Mouse (Mus musculus) midbrain, embryonic 16.5 days (tissue): ENCODE data around the gene Fbxo27. TPM values are rescaled to one million over a fixed set of nuclear protein-coding genes. Genes with fewer than 3 reads are reported as not detected.

Experiments
- ATAC-seq: fragments of 200-750 bp; cut with Nextera tagmentation; 2 replicates; pipeline ENCODE4 v1.8.0; 2017; ENCODE audit warnings: moderate TSS enrichment
- H3K27ac ChIP-seq: fragments of 300-500 bp; sonication (generic); 2 replicates; pipeline ENCODE4 v1.5.1; 2014; ENCODE audit warnings: mild to moderate bottlenecking, low read length, mixed read lengths
- H3K27me3 ChIP-seq: fragments of 300-500 bp; sonication (generic); 2 replicates; pipeline ENCODE4 v1.6.1; 2014; ENCODE audit warnings: low read depth, low read length, mixed read lengths; ENCODE audit not compliant: control insufficient read depth, insufficient read depth
- H3K36me3 ChIP-seq: fragments of 300-500 bp; sonication (generic); 2 replicates; pipeline ENCODE4 v1.6.1; 2014; ENCODE audit warnings: mild to moderate bottlenecking, low read length, moderate library complexity, mixed read lengths; ENCODE audit not compliant: control insufficient read depth, insufficient read depth
- H3K4me1 ChIP-seq: fragments of 300-500 bp; sonication (generic); 2 replicates; pipeline ENCODE4 v1.6.1; 2014; ENCODE audit warnings: mild to moderate bottlenecking, low read length, mixed read lengths; ENCODE audit not compliant: control insufficient read depth, insufficient read depth
- H3K4me2 ChIP-seq: fragments of 300-500 bp; sonication (generic); 2 replicates; pipeline ENCODE4 v1.6.1; 2014; ENCODE audit warnings: mild to moderate bottlenecking, low read length, mixed read lengths
- H3K4me3 ChIP-seq: fragments of 300-500 bp; sonication (generic); 2 replicates; pipeline ENCODE4 v1.5.1; 2014; ENCODE audit warnings: low read depth, mild to moderate bottlenecking, low read length, moderate library complexity, mixed read lengths
- H3K9ac ChIP-seq: fragments of 300-500 bp; sonication (generic); 2 replicates; pipeline ENCODE4 v1.6.1; 2014; ENCODE audit warnings: low read depth, low read length, mixed read lengths
- H3K9me3 ChIP-seq: fragments of 300-500 bp; sonication (generic); replicated peaks from 2 replicates; pipeline ENCODE4 v1.6.1; 2014; ENCODE audit warnings: mild to moderate bottlenecking, low read length, mixed read lengths; ENCODE audit not compliant: control insufficient read depth, poor library complexity, severe bottlenecking
- WGBS: fragments of 180-500 bp; shearing (Covaris S2); extraction: QIAGEN DNeasy Blood & Tissue Kit; methylation state at CpG from one replicate; pipeline ENCODE4 v1.1.7; 2014; 5-methylcytosine and 5-hydroxymethylcytosine counted together
- polyA plus RNA-seq: library from polyadenylated mRNA; unstranded; fragments of >200 nt; fragmentation: Nextera tagmentation; extraction: Ambion mirVana; gene quantifications from 2 replicates; pipeline ENCODE4 v1.2.1, GENCODE M21; 2015

The Fbxo27 gene
- polyA plus RNA-seq, 1 experiment from 2014 or later = 17.3 TPM

DNA sequence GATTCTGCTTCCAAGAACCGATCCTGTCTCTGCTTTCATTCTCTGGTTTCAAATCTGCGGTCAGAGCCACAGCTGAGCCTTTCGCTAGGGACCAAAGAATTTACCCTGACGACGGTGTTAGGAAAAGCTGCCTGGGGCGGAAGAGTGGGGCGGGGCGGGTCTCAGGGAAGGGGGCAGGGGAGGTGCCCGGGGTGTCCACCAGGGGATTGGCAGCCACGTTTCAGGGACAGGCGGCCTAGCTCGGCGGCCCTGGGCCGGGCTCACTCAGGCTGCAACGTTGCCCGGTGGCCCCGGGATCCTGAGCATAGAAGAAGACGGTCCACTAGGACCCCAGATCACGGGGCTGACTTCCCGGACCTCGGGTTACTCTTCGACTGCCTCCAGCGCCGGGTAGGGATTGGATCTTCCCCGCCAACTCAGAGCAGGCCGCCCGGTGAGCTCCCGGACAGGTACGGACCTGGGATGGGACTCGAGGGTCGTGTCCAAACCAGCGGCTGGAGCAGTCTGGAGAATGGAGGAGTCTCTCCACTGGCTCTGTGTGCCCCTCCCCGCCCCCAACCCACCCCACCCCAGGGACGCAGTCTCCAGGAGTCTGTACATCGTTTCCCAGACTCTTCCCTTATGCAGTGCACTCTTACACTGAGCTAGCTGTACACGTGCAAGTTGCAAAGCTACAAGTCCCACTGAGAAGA is 24.1 kb downstream of the Fbxo27 start, which contains the start of gene Fbxo17:
TSS of gene Fbxo17 (plus strand) at position 215 of the 692 bp plus-strand sequence.
- peak within 1 kb of the TSS; percentile 58 for H3K9ac ChIP-seq
- H3K36me3 ChIP-seq = no peaks in the 10 kb centered on the region
- no peaks in the 10 kb centered on the region for H3K27me3 ChIP-seq
- H3K4me1 ChIP-seq = peaks cover 2% of the 10 kb centered on the region; the same call in 1 of the 2 replicates
- peak within 1 kb of the TSS; percentile 65 for H3K4me2 ChIP-seq
- 3% methylated on average over 32 of the region's 36 CpGs for WGBS
- peak; percentile 66 for ATAC-seq
- no peaks in the 10 kb centered on the region for H3K9me3 ChIP-seq
- H3K27ac ChIP-seq = no peak within 1 kb of the TSS
- H3K4me3 ChIP-seq = peak within 1 kb of the TSS; percentile 39

DNA sequence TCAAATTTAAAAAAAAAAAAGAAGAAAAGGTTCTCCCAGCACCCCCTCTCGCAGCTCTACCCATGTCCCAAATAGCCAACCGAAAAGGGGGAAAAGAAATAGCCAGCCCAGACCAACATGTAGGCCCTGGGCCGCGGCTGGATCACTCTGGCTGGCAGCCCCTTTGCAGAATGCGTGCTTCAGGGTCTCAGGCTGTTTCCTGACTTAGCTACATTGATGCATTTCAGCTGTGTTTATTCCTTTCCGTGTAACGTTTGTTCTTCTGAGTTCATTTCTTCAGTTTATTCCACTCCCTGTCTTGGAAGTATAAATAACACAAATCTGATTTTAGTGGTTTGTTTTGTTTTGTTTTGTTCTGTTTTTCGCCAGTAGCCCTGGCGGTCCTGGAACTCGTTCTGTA is 25.1 kb downstream of the Fbxo27 start:
- Histone ChIP-seq H3K36me3 (no peaks in the 10 kb centered on the region), H3K9me3 (no peaks in the 10 kb centered on the region), H3K27ac (no peak overlapping the region), H3K4me2 (no peak overlapping the region), H3K27me3 (no peaks in the 10 kb centered on the region), H3K9ac (no peak overlapping the region), H3K4me3 (no peak overlapping the region), H3K4me1 (peaks cover 2% of the 10 kb centered on the region; the same call in 1 of the 2 replicates)
- no peak for ATAC-seq
- 86% methylated on average over 10 of the region's 10 CpGs for WGBS

DNA sequence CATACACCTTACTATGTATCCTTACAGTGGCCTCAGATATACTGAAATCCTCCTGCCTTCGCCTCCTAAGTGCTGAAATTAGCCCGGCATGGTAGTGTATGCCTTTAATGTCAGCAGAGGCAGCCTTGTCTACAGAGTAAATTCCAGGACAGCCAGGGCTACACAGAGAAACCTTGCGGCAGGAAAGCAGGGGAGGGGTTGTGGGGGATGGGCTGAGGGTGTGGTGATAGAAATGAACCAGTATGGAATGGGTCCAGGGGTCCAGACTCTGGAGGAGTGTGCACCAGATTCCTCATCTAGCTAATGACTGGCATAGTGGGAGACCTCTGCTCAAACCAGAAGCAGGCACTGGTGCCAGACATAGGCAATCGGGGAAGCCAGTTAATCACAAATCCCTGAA is 26.5 kb downstream of the Fbxo27 start:
- 72% methylated on average over 4 of the region's 4 CpGs for WGBS
- no peaks in the 10 kb centered on the region for H3K9me3 ChIP-seq
- H3K27ac ChIP-seq = no peak overlapping the region
- no peaks in the 10 kb centered on the region for H3K36me3 ChIP-seq
- no peak overlapping the region for H3K4me3 ChIP-seq
- peaks cover 2% of the 10 kb centered on the region; the same call in 1 of the 2 replicates for H3K4me1 ChIP-seq
- no peak overlapping the region for H3K4me2 ChIP-seq
- H3K27me3 ChIP-seq = no peaks in the 10 kb centered on the region
- no peak overlapping the region for H3K9ac ChIP-seq
- ATAC-seq = no peak

DNA sequence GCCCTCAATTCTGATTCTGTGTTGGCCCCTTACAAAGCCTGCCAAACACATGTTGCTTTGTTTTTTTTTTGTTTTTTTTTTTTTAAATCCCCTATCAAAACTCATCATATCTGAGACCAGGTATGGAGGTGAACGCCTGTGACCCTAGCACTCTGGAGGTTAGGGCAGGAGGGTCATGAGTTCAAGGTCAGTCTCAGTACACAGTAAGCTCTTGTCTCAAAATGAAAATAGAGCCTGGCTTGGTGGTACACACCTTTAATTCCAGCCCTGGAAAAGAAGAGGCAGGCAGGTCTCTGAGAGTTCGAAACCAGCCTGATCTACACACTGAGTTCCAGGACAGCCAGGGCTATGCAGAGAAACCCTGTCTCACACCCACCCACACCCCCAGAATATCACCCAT is 27.0 kb downstream of the Fbxo27 start:
- Histone ChIP-seq H3K9me3 (no peaks in the 10 kb centered on the region), H3K4me3 (no peak overlapping the region), H3K27ac (no peak overlapping the region), H3K27me3 (no peaks in the 10 kb centered on the region), H3K9ac (no peak overlapping the region), H3K4me2 (no peak overlapping the region), H3K4me1 (peaks cover 2% of the 10 kb centered on the region; the same call in 1 of the 2 replicates), H3K36me3 (no peaks in the 10 kb centered on the region)
- WGBS = 88% methylated on average over 2 of the region's 2 CpGs
- ATAC-seq = no peak

DNA sequence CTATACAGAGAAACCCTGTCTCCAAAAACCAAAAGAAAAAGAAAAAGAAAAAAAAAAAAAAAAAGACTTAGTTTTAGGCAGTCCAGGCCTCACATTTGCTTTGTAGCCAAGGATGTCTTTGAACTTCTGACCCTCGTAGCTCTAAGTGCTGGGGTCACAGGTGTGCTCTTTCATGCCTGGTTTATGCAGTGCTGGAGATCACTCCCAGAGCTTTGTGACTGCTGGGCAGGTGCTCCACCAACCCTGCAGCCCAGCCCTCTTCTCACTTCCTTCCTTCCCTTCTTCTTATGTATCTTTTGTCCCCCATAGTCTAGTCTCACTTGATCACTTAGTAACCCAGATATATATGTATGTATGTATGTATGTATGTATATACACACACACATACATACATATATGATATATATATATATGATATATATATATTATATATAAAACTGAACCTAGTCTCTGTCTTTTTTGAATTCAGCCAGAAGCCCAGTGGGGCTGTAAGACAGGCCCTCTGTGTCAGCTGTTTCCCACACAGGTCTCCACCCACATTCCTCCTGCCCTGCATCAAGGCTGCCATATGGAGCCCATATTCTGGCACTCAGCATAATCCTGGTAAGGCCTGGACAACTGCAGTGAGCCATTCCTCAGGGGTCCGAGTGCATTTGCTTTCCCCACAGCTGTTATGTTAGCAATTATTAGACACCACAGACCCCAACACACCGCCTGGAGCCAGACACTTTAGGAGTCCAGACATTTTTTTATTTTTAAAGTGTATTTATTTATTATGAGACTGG is 28.3 kb downstream of the Fbxo27 start:
- H3K4me3 ChIP-seq = no peak overlapping the region
- H3K4me2 ChIP-seq = no peak overlapping the region
- WGBS = 82% methylated on average over 3 of the region's 3 CpGs
- H3K27ac ChIP-seq = no peak overlapping the region
- H3K4me1 ChIP-seq = peaks cover 2% of the 10 kb centered on the region; the same call in 1 of the 2 replicates
- H3K36me3 ChIP-seq = no peaks in the 10 kb centered on the region
- H3K27me3 ChIP-seq = no peaks in the 10 kb centered on the region
- no peak overlapping the region for H3K9ac ChIP-seq
- no peak for ATAC-seq
- no peaks in the 10 kb centered on the region for H3K9me3 ChIP-seq

DNA sequence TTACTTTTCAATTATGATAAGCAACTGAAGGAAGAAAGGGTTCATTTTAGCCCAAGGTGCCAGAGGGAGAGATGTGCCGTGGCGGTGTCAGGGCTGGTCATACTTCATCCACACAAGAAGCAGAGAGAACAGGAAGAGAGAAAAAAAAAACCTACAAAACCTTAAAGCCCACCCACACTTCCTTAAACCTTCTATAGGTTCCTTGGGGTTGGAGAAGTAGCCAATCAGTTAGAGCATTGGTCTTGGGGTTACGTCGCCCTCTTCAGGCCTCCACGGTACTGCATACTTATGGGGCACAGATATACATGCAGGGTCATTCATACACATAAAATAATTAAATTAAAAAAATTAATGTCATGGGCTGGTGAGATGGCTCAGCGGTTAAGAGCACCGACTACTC is 29.4 kb downstream of the Fbxo27 start:
- no peak overlapping the region for H3K9ac ChIP-seq
- no peak overlapping the region for H3K4me2 ChIP-seq
- H3K9me3 ChIP-seq = no peaks in the 10 kb centered on the region
- no peak for ATAC-seq
- no peaks in the 10 kb centered on the region for H3K27me3 ChIP-seq
- no peak overlapping the region for H3K4me3 ChIP-seq
- H3K4me1 ChIP-seq = peaks cover 3% of the 10 kb centered on the region; the same call in 1 of the 2 replicates
- no peaks in the 10 kb centered on the region for H3K36me3 ChIP-seq
- WGBS = 97% methylated on average over 7 of the region's 7 CpGs
- H3K27ac ChIP-seq = no peak overlapping the region

DNA sequence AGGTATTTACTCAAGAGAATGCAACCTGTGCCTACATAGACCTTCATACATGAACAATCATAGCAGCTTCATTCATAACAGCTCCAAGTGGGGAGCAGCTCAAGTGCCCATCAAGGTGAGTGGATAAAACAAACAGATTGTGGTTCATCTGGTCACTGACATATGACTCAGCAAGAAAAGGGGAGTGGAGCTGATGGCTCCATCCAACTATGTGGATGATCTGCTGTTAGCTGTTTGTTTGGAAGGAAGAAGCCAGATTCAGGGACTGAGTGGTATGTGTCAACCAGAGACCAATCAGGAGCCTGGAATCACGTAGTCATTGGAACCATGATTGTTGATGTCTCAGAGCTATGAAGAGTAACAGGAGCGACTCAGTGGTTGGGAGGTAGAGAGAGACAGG is 32.0 kb downstream of the Fbxo27 start:
- Histone ChIP-seq H3K9me3 (no peaks in the 10 kb centered on the region), H3K27ac (no peak overlapping the region), H3K4me2 (no peak overlapping the region), H3K4me3 (no peak overlapping the region), H3K4me1 (peaks cover 3% of the 10 kb centered on the region; the same call in 1 of the 2 replicates), H3K27me3 (no peaks in the 10 kb centered on the region), H3K36me3 (no peaks in the 10 kb centered on the region), H3K9ac (no peak overlapping the region)
- 94% methylated on average over 2 of the region's 2 CpGs for WGBS
- ATAC-seq = no peak

DNA sequence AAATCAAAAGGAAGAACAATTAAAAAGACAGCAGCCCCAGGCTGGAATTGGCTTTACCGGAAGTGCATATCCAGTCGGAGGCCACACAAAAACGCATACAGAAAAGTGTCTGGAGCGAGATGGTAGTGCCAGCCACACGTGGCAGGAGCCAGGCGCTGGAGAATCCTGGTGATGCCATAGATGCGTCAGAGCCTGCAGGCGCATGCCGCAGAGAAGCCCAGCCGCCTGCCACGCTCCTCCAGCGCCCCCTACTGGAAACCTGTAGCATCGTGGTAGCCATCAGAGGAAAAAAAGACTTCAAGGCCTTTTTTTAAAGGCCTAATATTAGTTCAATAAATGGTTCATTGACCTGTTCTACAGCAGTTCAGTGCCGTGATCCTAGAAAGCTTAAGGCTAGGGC is 34.0 kb downstream of the Fbxo27 start:
- Histone ChIP-seq H3K9ac (0 out of 2 replicates have a peak overlapping the region, but pooled peaks have one; percentile 31), H3K27me3 (no peaks in the 10 kb centered on the region), H3K36me3 (no peaks in the 10 kb centered on the region), H3K27ac (no peak overlapping the region), H3K4me2 (peak overlapping the region; percentile 29), H3K9me3 (no peaks in the 10 kb centered on the region), H3K4me1 (peaks cover 3% of the 10 kb centered on the region; the same call in 1 of the 2 replicates), H3K4me3 (no peak overlapping the region)
- 6% methylated on average over 14 of the region's 14 CpGs for WGBS
- ATAC-seq = no peak
